Mouse (Mus musculus) forebrain, embryonic 11.5 days (tissue): ENCODE data around the gene Osgin1. TPM values are rescaled to one million over a fixed set of nuclear protein-coding genes. Genes with fewer than 3 reads are reported as not detected.

Experiments used
- ATAC-seq: fragments of 200-750 bp; cut with Nextera tagmentation; replicated peaks from 2 replicates; pipeline ENCODE4 v1.8.0; 2017; ENCODE audit warnings: moderate TSS enrichment; ENCODE audit not compliant: low FRiP score
- DNase-seq: peaks from one replicate; pipeline ENCODE4 v3.0.0-alpha.2; 2017; ENCODE audit warnings: low spot score
- H3K27ac ChIP-seq: fragments of 300-500 bp; sonication (generic); 2 replicates; pipeline ENCODE4 v1.5.1; 2014; ENCODE audit warnings: low read depth, low read length
- H3K27me3 ChIP-seq: fragments of 300-500 bp; sonication (generic); 2 replicates; pipeline ENCODE4 v1.6.1; 2014; ENCODE audit warnings: mild to moderate bottlenecking, low read length, mixed read lengths; ENCODE audit not compliant: control insufficient read depth, insufficient read depth
- H3K36me3 ChIP-seq: fragments of 300-500 bp; sonication (generic); 2 replicates; pipeline ENCODE4 v1.6.1; 2014; ENCODE audit warnings: mild to moderate bottlenecking, low read length, moderate library complexity, mixed read lengths; ENCODE audit not compliant: control insufficient read depth, insufficient read depth
- H3K4me1 ChIP-seq: fragments of 300-500 bp; sonication (generic); replicated peaks from 2 replicates; pipeline ENCODE4 v1.6.1; 2014; ENCODE audit warnings: low read length, mixed read lengths; ENCODE audit not compliant: control insufficient read depth, insufficient read depth
- H3K4me2 ChIP-seq: fragments of 300-500 bp; sonication (generic); 2 replicates; pipeline ENCODE4 v1.6.1; 2014; ENCODE audit warnings: low read depth, mild to moderate bottlenecking, low read length, moderate library complexity, mixed read lengths; ENCODE audit not compliant: severe bottlenecking
- H3K4me3 ChIP-seq: fragments of 300-500 bp; sonication (generic); 2 replicates; pipeline ENCODE4 v1.5.1; 2014; ENCODE audit warnings: low read depth, low read length
- H3K9ac ChIP-seq: fragments of 300-500 bp; sonication (generic); 2 replicates; pipeline ENCODE4 v1.6.1; 2014; ENCODE audit warnings: low read length
- H3K9me3 ChIP-seq: fragments of 300-500 bp; sonication (generic); 2 replicates; pipeline ENCODE4 v1.6.1; 2016; ENCODE audit warnings: low read length, mixed read lengths; ENCODE audit not compliant: control insufficient read depth
- WGBS: fragments of 180-500 bp; shearing (Covaris S2); extraction: QIAGEN DNeasy Blood & Tissue Kit; methylation state at CpG from one replicate; pipeline ENCODE4 v1.1.7; 2014; 5-methylcytosine and 5-hydroxymethylcytosine counted together
- polyA plus RNA-seq: library from polyadenylated mRNA; unstranded; fragments of >200 nt; fragmentation: Nextera tagmentation; extraction: Ambion mirVana; gene quantifications from 2 replicates; pipeline ENCODE4 v1.2.1, GENCODE M21; 2014

Gene Osgin1
- polyA plus RNA-seq, 1 experiment from 2014 or later = 0.09 TPM

DNA sequence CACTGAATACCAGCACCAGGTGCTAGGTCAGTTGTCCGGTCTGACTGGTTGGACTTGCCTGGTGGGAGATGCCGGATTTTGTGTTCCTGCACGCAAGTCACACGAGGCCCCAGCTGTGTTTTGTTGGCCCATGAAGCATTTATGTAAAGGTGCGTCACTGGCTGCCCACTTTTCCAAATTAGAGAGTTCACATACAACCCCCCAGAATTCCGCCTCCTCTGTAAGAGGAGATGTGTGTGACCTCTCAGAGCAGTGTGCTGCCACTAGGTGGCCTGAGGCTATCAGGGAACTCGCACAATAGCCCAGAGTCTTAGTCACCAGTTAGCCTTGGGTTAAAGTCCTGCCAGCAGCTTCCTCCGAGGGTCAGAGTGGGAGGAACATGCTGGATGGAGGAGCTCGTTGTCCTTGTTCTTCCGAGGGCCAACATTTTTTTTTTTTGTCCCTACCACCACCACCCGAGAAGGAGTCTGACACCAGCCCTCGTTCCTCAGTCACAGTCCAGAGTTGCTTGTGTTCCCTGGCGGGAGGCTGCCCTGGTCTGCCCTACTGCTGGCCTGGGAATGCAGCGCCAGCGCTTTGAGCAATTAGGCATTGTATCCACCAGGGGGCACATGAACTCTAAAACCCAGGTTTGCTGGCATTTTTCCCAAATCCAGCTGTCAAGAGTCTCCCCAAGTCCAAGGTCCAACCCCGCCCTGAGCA, 6.5 kb downstream of the Osgin1 start:
- Histone ChIP-seq H3K27ac (no peak overlapping the region), H3K9ac (no peak overlapping the region; the same call in 1 of the 2 replicates), H3K4me2 (0 out of 2 replicates have a peak overlapping the region, but pooled peaks have one; percentile 11), H3K4me1 (no peaks in the 10 kb centered on the region; the same call in 1 of the 2 replicates), H3K27me3 (peaks cover 3% of the 10 kb centered on the region; the same call in 1 of the 2 replicates), H3K9me3 (no peaks in the 10 kb centered on the region), H3K4me3 (no peak overlapping the region), H3K36me3 (no peaks in the 10 kb centered on the region)
- DNase-seq (peak; percentile 86), ATAC-seq (peak; percentile 67)
- WGBS = 15% methylated on average over 16 of the region's 16 CpGs

DNA sequence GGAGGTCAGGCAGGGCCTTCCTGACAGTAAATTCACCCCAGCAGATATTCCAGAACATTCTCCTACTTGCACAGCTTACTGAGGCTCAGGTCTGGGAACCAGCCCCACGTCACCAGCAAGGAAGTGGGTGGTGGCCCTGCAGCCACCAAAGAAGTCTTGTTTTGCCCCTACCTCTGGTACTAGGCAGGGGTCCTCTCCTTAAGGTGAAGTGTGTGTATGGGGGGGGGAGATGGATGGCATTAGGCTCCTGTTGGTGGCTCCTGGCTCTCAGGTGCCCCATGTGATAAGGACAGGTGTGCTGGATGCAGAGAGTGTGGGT, 7.0 kb downstream of the Osgin1 start:
- Histone ChIP-seq H3K4me1 (no peaks in the 10 kb centered on the region; the same call in 1 of the 2 replicates), H3K9me3 (no peaks in the 10 kb centered on the region), H3K9ac (no peak overlapping the region), H3K4me2 (no peak overlapping the region), H3K36me3 (no peaks in the 10 kb centered on the region), H3K27me3 (peaks cover 3% of the 10 kb centered on the region; the same call in 1 of the 2 replicates), H3K27ac (no peak overlapping the region), H3K4me3 (no peak overlapping the region)
- ATAC-seq (peak; percentile 14; the same call in 1 of the 2 replicates), DNase-seq (no peak)
- WGBS = 62% methylated on average over 1 of the region's 1 CpGs

DNA sequence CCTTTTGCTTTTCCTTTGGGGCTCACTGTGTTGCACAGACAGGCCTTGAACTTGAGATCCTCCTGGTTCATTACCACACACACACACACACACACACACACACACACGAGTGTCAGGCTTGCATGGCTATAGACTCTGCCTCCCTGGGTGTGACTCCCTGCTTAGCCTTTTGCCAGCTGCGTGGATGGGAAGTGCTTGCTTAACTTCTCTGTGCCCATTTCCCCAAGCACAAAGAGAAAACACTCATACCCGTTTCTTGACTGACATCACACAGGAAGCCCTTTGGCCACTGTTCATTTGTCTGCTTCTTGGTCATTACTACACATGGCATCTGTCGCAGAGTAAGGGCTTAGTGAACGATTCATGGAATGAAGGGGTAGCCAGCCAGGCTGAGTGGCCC, 8.1 kb downstream of the Osgin1 start:
- Histone ChIP-seq H3K4me2 (no peak overlapping the region), H3K36me3 (no peaks in the 10 kb centered on the region), H3K9ac (no peak overlapping the region), H3K27me3 (peaks cover 3% of the 10 kb centered on the region; the same call in 1 of the 2 replicates), H3K9me3 (no peaks in the 10 kb centered on the region), H3K4me3 (no peak overlapping the region), H3K4me1 (no peaks in the 10 kb centered on the region), H3K27ac (no peak overlapping the region)
- 71% methylated on average over 5 of the region's 5 CpGs for WGBS
- no peak for DNase-seq
- ATAC-seq = no peak

DNA sequence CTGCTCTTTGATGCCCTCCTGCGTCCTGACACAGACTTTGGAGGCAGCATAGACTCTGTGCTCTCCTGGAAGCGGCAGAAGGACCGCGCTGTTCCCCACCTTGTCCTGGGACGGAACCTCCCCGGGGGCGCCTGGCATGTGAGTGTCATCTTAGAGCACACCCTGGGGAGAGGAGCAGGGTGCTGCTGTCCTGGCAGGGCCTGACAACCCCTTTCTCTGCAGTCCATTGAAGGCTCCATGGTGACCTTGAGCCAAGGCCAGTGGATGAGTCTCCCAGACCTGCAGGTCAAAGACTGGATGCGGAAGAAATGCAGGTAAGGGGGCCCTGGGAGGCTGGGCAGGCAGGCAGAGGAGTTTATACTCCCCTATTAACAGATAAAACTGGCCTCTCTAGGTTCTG, 9.0 kb downstream of the Osgin1 start:
- H3K4me2 ChIP-seq = no peak overlapping the region
- 90% methylated on average over 8 of the region's 8 CpGs for WGBS
- no peaks in the 10 kb centered on the region for H3K4me1 ChIP-seq
- H3K9me3 ChIP-seq = no peaks in the 10 kb centered on the region
- ATAC-seq (no peak), DNase-seq (no peak)
- H3K9ac ChIP-seq = no peak overlapping the region
- H3K27ac ChIP-seq = no peak overlapping the region
- H3K4me3 ChIP-seq = no peak overlapping the region
- peaks cover 5% of the 10 kb centered on the region for H3K27me3 ChIP-seq
- H3K36me3 ChIP-seq = no peaks in the 10 kb centered on the region

DNA sequence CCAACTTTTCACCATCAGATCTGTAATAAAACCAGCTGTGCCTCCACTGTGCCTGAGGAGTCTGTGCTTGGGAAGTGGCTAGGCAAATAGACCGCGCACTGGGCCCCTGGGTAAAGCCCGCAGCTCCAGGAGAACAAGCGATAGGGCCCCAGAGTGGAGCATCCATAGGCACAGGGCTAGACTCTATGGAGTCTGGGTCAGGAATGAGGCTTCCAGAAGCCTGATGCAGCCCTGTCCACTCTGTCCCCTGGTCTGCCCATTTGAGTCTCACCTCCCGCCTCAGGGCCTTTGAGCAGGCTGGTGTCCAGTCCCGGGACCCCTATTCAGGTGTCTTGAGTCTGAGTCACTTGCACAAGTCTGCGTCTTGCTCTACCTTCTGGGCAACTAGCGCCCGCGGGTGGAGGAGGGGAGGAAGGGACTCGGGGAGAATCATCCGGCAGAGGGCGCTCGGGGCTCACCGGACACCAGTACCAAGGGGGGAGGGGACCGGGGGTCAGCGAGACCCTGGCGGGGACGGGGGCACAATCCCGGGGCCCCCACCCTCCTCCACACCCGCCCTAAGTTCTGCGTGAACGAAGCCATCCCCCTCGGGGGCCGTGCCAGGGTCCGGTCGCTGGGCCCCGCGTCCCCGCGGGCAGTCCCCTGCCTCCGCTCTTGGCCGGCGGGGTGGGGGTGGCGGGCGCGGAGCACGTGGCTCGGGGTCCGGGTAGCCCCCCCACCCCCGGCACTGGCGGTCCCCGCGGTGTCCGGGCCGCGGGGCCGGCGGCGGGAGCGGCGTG, 12.5 kb downstream of the Osgin1 start, which contains the start of gene Necab2:
Gene Necab2, plus strand, starts transcription at position 509 of the 779 bp plus-strand sequence.
- Histone ChIP-seq H3K9ac (peak within 1 kb of the TSS; percentile 72), H3K36me3 (no peaks in the 10 kb centered on the region), H3K4me2 (peak within 1 kb of the TSS; percentile 86), H3K9me3 (no peaks in the 10 kb centered on the region), H3K4me3 (peak within 1 kb of the TSS; percentile 73), H3K27me3 (peaks cover 7% of the 10 kb centered on the region), H3K4me1 (0 out of 2 replicates have a peak, but pooled peaks cover 2% of the 10 kb centered on the region), H3K27ac (no peak within 1 kb of the TSS)
- DNase-seq = peak; percentile 97
- WGBS = 2% methylated on average over 26 of the region's 52 CpGs
- peak; percentile 71 for ATAC-seq

DNA sequence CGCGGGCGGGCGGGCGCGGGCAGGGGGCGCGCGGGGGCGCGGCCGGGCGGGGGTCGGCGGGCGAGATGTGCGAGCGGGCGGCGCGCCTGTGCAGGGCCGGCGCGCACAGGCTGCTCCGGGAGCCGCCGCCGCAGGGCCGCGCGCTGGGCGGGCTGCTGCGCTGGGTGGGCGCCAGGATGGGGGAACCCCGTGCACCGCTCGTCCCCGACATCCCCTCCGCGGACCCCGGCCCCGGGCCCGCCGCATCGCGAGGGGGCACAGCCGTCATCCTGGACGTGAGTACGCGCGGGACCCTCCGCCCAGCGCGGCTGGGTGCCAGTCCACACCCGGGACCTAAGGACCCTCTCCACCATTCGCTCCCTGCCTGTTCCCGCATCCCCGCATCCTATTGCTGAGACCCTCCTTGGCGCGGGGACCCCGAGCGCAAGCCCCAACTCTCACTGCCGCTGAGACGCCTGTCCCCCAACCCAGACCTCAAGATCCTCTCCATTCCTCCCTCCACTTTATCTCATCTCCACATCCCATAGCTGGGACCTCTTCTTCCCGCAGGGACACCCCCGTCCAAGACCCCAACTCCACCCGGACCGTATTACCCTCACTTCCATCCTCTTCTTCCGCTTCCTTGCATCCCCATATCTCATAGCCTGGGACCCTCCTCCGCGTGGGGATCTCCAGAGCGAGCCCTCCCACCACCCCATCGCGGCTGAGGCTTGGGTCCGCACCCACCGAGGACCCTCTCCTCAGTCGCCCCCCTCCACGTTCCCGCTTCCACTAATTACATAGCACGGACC, 13.3 kb downstream of the Osgin1 start:
- Histone ChIP-seq H3K4me3 (peak overlapping the region; percentile 73), H3K9me3 (no peaks in the 10 kb centered on the region), H3K9ac (peak overlapping the region; percentile 72), H3K4me2 (peak overlapping the region; percentile 86), H3K27me3 (peaks cover 6% of the 10 kb centered on the region), H3K36me3 (no peaks in the 10 kb centered on the region), H3K27ac (no peak overlapping the region), H3K4me1 (0 out of 2 replicates have a peak, but pooled peaks cover 2% of the 10 kb centered on the region)
- DNase-seq = peak; percentile 77
- WGBS = under 1% methylated on average over 66 of the region's 80 CpGs
- ATAC-seq = peak; percentile 42

DNA sequence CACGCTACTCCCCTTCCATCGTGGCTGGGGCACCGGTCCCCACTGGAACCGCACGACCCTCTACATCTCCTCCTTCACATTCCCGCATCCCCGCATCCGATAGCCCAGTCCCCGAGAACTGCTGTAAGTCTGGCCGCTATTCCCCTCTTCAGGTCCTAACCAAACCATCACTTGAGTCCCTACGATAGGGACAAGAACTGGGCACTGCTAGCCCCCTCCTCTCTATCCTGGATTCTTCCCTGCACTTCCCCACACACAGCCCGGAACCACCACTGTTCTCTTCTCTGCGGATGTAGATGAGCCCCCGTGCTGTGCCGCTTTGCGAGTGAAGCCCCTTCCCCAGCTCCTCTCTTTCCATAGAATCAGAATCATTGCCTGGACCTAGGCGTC, 13.9 kb downstream of the Osgin1 start:
- H3K27me3 ChIP-seq = peaks cover 6% of the 10 kb centered on the region
- no peak overlapping the region for H3K27ac ChIP-seq
- H3K36me3 ChIP-seq = no peaks in the 10 kb centered on the region
- peak overlapping the region; percentile 73 for H3K4me3 ChIP-seq
- H3K9ac ChIP-seq = peak overlapping the region; percentile 72
- H3K9me3 ChIP-seq = no peaks in the 10 kb centered on the region
- no peak for ATAC-seq
- DNase-seq = no peak
- under 1% methylated on average over 16 of the region's 17 CpGs for WGBS
- H3K4me1 ChIP-seq = 0 out of 2 replicates have a peak, but pooled peaks cover 2% of the 10 kb centered on the region
- H3K4me2 ChIP-seq = peak overlapping the region; percentile 86

DNA sequence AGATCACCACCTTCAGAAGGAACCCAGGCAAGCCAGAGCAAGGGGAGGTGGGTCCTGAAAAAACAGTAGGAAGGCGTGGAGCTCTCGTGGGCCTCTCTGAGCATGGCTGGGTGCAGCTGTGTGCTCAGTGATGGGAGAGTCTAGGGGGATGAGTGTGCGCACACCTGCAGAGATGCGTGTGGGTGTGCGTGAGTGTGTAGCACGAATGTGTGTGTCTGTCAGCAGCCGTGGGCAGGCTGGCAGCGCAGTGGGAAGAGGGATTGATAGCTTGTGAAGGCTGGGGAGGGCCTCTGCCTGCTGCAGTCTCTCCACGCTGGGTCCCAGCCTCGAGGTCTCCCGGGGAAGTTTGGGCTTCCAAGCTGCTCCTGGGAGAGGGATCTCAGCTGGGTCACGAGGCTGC, 15.7 kb downstream of the Osgin1 start:
- Histone ChIP-seq H3K27me3 (peaks cover 6% of the 10 kb centered on the region), H3K4me1 (0 out of 2 replicates have a peak, but pooled peaks cover 2% of the 10 kb centered on the region), H3K9me3 (no peaks in the 10 kb centered on the region), H3K4me3 (no peak overlapping the region), H3K9ac (no peak overlapping the region), H3K4me2 (no peak overlapping the region), H3K27ac (no peak overlapping the region), H3K36me3 (no peaks in the 10 kb centered on the region)
- ATAC-seq = no peak
- WGBS = 82% methylated on average over 12 of the region's 12 CpGs
- DNase-seq = no peak
